Mouse (Mus musculus) G1E-ER4 (cell line): ENCODE data around the gene Coq7. TPM values are rescaled to one million over a fixed set of nuclear protein-coding genes. Genes with fewer than 3 reads are reported as not detected.

ENCODE experiments used
- GATA1 ChIP-seq: IDR thresholded peaks from one replicate; pipeline ENCODE4 v1.8.0; 2012; ENCODE audit warnings: low read length, inconsistent platforms
- polyA plus RNA-seq: library from polyadenylated mRNA; stranded (reverse); fragments of >175 nt; gene quantifications from 2 replicates; pipeline ENCODE4 v1.2.3, GENCODE M21; 2012

The Coq7 gene
- polyA plus RNA-seq, 1 experiment, result 48.4 TPM

GRCm38 (mm10) chr7:118481047-118481810 lies 51.9 kb downstream of the Coq7 start:
- no peak for TF ChIP-seq GATA1

DNA sequence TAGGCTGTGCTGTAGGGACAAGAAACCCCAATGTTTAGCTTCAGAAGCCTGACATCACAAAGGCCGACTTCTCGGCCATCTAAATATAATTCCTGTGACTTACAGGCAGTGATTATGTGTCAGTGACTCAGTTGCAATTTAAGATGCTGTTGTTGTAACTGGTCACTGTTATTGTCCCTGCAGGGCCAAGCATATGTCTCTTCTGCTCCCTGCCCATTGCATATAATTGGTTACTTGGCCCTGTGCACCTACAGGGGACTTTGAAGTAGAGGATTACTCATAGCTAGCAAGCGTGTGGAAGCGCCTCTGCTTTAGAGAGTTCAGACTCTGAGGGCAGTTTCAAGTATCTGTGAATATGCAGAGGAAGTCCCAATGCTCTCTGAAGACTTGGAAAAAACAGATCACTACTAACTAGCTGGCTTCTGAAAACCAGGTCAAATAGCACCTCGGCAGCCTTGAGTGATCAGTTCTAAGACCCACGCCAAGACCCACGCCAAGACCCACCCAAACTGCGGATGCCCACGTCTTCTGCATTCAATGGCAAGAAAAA lies 52.9 kb downstream of the Coq7 start:
- TF ChIP-seq GATA1, result no peak

GRCm38 (mm10) chr7:118478835-118479312 lies 54.3 kb downstream of the Coq7 start:
- no peak for TF ChIP-seq GATA1

DNA sequence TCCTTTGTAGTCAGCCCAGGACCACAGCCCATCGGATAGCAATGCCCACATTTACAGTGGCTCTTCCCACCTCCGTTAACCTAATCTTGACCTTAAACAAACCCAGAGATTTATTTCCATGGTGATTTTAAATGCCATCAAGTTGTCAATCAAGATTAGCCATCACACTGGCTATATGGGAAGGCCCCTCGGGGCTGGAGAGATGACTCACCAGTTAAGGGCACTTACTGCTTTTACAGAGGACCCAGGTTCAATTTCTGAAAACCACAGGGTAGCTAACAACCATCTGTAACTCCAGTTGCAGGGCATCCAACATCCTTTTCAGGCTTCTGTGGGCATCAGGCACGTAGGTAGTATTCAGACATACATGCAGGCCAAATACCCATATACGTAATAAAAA lies 56.7 kb downstream of the Coq7 start:
- no peak for TF ChIP-seq GATA1

GRCm38 (mm10) chr7:118475008-118475705 lies 58.0 kb downstream of the Coq7 start:
- no peak for TF ChIP-seq GATA1

GRCm38 (mm10) chr7:118472886-118473285 lies 60.3 kb downstream of the Coq7 start:
- TF ChIP-seq GATA1, result no peak

- no peak for TF ChIP-seq GATA1
Measured at GRCm38 (mm10) chr7:118468060-118468459, 65.1 kb downstream of the Coq7 start.

- no peak for TF ChIP-seq GATA1
Measured at GRCm38 (mm10) chr7:118464432-118464831, 68.7 kb downstream of the Coq7 start.

DNA sequence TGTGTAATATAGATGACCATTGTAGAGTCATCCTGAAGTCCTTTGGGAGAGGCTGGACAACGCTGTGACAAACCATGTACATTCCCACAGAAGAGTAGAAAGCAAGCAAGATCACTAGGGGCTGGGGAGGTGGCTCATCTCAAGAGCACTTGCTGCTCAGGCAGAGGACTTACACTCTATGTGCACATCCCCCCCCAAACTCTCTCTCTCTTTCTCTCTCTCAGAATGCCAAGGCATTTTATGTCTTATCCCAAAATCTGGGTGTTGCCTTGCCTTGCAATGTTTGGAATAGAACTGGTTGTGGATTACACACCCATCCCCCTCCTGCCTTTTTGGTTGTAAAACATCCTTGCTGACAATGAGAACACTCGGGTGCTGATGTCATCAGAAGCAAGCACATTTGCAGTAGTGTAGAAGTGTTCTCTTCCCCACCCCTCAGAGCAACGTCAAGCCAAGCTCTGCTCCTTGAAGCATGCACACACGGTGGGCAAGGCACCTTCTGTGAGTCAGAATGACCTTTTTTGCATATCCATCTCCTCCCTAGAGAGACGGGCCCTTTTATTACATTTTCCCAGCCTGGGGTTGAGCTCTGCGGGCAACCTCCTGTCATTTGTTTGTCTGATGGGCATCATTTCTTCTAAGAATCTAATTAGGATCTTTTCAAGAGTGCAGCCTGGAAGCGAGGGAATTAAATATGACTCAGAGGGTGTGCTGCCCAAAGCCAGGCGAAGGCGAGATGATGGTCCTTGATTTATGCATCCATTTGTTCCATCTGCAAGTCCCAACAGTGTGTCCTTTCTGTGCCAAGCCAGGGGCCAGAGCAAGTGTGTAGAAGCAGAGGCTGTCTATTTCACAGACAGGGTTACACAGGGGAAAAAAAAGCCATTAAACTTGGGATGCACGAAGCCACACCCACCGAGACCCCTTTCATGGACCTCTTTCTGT lies 70.1 kb downstream of the Coq7 start:
- no peak for TF ChIP-seq GATA1

DNA sequence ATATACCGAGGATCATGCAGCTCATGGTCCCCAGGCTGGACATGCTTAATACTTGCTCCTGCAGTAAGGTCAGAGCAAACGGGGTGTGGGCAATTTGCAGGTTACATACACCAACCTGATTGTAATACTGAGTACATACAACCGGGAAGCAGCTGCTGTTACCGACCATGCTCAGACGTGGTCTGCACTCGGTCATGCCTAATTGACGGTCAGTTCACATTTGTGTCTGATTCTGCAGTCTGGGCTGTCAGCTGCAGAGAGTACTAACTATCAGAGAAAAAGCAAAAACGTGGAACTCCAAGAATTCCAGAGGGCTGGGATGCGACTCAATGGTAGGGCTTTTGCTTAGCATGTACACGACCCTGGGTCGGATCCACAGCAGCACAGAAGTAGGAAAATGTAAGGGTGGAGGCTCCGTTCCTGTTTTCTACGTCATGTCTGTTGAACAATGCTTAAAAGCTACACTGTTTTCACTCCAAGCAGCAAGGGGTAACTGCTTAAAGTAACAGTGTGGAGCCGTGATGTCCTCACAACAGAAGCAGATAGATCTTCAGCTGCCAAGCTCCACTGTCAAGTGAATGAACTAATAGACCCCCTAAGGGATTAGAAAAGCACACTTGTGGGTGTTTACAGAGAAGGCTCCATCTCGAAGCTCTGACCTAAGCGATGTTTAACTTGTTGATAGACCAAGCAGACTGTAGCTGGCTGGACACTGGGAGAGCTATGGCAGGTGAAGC lies 71.6 kb downstream of the Coq7 start:
- TF ChIP-seq GATA1, result no peak

Other genes with a start within 250 kb of the Coq7 start
- not detected in 2 replicates for gene Syt17, start 85.1 kb downstream of the Coq7 start, polyA plus RNA-seq
- not detected in 2 replicates for gene Itpripl2, start 41.4 kb downstream of the Coq7 start, polyA plus RNA-seq
- not detected in 2 replicates for gene Tmc7, start 51.4 kb upstream of the Coq7 start, polyA plus RNA-seq
- not detected in 2 replicates for gene Tmc5, start 63.9 kb upstream of the Coq7 start, polyA plus RNA-seq
- 25.4 and 35.9 TPM in 2 replicates for gene Gde1, start 172.4 kb upstream of the Coq7 start, polyA plus RNA-seq
- gene Ccp110, start 179.2 kb upstream of the Coq7 start, polyA plus RNA-seq, result 1.0 and 1.2 TPM in 2 replicates
- gene Vps35l, start 206.9 kb upstream of the Coq7 start, polyA plus RNA-seq, result 8.0 and 21.0 TPM in 2 replicates